8 mouse cellular contexts compared by ENCODE assay signal in genomic region chr7:6330458-6331232, GRCm38 (mm10). TPM values are rescaled to one million over a fixed set of nuclear protein-coding genes. Genes with fewer than 3 reads are reported as not detected.
A peak's percentile ranks its signal among the peaks of the same experiment; 100 is the strongest.
DNase-seq lines count a peak whose midpoint lies in the region; ATAC-seq and TF ChIP-seq lines count a peak whose summit lies in the region.

No protein-coding gene starts in this region.

- peak; percentile 47 for ATAC-seq in cerebellum, adult (ENCODE audit: insufficient number of reproducible peaks, low FRiP score, low TSS enrichment)
- peak; percentile 90 for ATAC-seq in hindbrain, embryonic 13.5 days (ENCODE audit: low FRiP score)
- peak; percentile 75 for ATAC-seq in liver, embryonic 13.5 days (ENCODE audit: low read depth)

- H3K4me3 ChIP-seq in thymus, adult 2 months (ENCODE audit: control insufficient read depth, insufficient read depth, low read length), result peak overlapping the region; percentile 74
- H3K4me3 ChIP-seq in hindbrain, embryonic 13.5 days, result peak overlapping the region; percentile 57
- peak overlapping the region; percentile 68 for H3K4me3 ChIP-seq in liver, embryonic 13.5 days (replicated peaks)

- DNase-seq in cerebellum, postnatal 10 days, result no peak
- DNase-seq in thymus, adult 2 months, result peak; percentile 12
- DNase-seq in thymus, postnatal 10 days (ENCODE audit: low spot score in 2 of 2), result no peak
- no peak for DNase-seq in liver, embryonic 13.5 days
- peak; percentile 57 for DNase-seq in retina, postnatal 1 day
- DNase-seq in adrenal gland, postnatal 10 days, result no peak

- H3K9ac ChIP-seq in hindbrain, embryonic 13.5 days, result peak overlapping the region; percentile 84
- H3K9ac ChIP-seq in liver, embryonic 13.5 days, result peak overlapping the region; percentile 76

- WGBS in thymus, adult 2 months, result 17% methylated on average over 23 of the region's 23 CpGs
- 18% methylated on average over 23 of the region's 23 CpGs for WGBS in hindbrain, embryonic 13.5 days
- WGBS in liver, embryonic 13.5 days (ENCODE audit: insufficient replicate concordance), result 15% methylated on average over 23 of the region's 23 CpGs

- peaks cover 4% of the 10 kb centered on the region; the same call in 1 of the 2 replicates for H3K4me1 ChIP-seq in thymus, adult 2 months (replicated peaks; ENCODE audit: control insufficient read depth, insufficient read depth, low read length)
- peaks cover 12% of the 10 kb centered on the region for H3K4me1 ChIP-seq in hindbrain, embryonic 13.5 days (replicated peaks)
- peaks cover 14% of the 10 kb centered on the region for H3K4me1 ChIP-seq in liver, embryonic 13.5 days (replicated peaks)

- no peaks in the 10 kb centered on the region for H3K36me3 ChIP-seq in thymus, adult 2 months (ENCODE audit: control insufficient read depth, insufficient read depth, low read length)
- H3K36me3 ChIP-seq in hindbrain, embryonic 13.5 days, result peaks cover 19% of the 10 kb centered on the region; the same call in 1 of the 2 replicates
- no peaks in the 10 kb centered on the region for H3K36me3 ChIP-seq in liver, embryonic 13.5 days

- no peak overlapping the region for H3K27ac ChIP-seq in thymus, adult 2 months (ENCODE audit: control insufficient read depth, insufficient read depth, low read length)
- peak overlapping the region; percentile 91 for H3K27ac ChIP-seq in hindbrain, embryonic 13.5 days
- peak overlapping the region; percentile 60; the same call in 1 of the 2 replicates for H3K27ac ChIP-seq in liver, embryonic 13.5 days

- no peaks in the 10 kb centered on the region for H3K9me3 ChIP-seq in hindbrain, embryonic 13.5 days
- H3K9me3 ChIP-seq in liver, embryonic 13.5 days (replicated peaks), result no peaks in the 10 kb centered on the region

- TF ChIP-seq POLR2A in thymus, adult 2 months (IDR thresholded peaks at IDR 0.05; ENCODE audit: control insufficient read depth, extremely low read depth, insufficient read depth, low read length, poor library complexity), result no peak

- H3K27me3 ChIP-seq in thymus, adult 2 months (ENCODE audit: control insufficient read depth, insufficient read depth, low read length), result no peaks in the 10 kb centered on the region
- H3K27me3 ChIP-seq in hindbrain, embryonic 13.5 days, result no peaks in the 10 kb centered on the region
- no peaks in the 10 kb centered on the region for H3K27me3 ChIP-seq in liver, embryonic 13.5 days

- peak overlapping the region; percentile 67 for H3K4me2 ChIP-seq in hindbrain, embryonic 13.5 days
- peak overlapping the region; percentile 79 for H3K4me2 ChIP-seq in liver, embryonic 13.5 days

- no peak for TF ChIP-seq CTCF in thymus, adult 2 months (IDR thresholded peaks at IDR 0.05; ENCODE audit: borderline replicate concordance, control insufficient read depth, extremely low read depth, insufficient read depth, low read length, poor library complexity)

RNA-seq across cellular contexts. Expression of gene Zfp583, which starts 0.4 kb away (rescaled TPM):
- polyA plus RNA-seq in thymus, adult 2 months (2012; rRNA removed), result 0.82 and 0.99 TPM in 2 replicates
- 13.0 and 15.7 TPM in 2 replicates for polyA plus RNA-seq in hindbrain, embryonic 13.5 days (2015; fragmentation: Nextera tagmentation; extraction: Ambion mirVana)
- 1.1 and 1.3 TPM in 2 replicates for polyA plus RNA-seq in liver, embryonic 13.5 days (2015; fragmentation: Nextera tagmentation; extraction: Ambion mirVana)
- total RNA-seq in adrenal gland, postnatal 10 days (2021), result 1 to 10 TPM; 2.7 to 3.1 TPM

RNA-seq across cellular contexts. Expression of gene Gm3854, which starts 12.9 kb away (rescaled TPM):
- 0.18 and 0.22 TPM in 2 replicates for polyA plus RNA-seq in thymus, adult 2 months (2012; rRNA removed)
- polyA plus RNA-seq in hindbrain, embryonic 13.5 days (2015; fragmentation: Nextera tagmentation; extraction: Ambion mirVana), result 6.7 and 9.0 TPM in 2 replicates
- polyA plus RNA-seq in liver, embryonic 13.5 days (2015; fragmentation: Nextera tagmentation; extraction: Ambion mirVana), result 0.32 and 0.39 TPM in 2 replicates
- under 1 TPM; 0.87 to 0.91 TPM for total RNA-seq in adrenal gland, postnatal 10 days (2021)

RNA-seq across cellular contexts. Expression of gene Zfp78, which starts 32.4 kb away (rescaled TPM):
- 0.50 and 0.53 TPM in 2 replicates for polyA plus RNA-seq in thymus, adult 2 months (2012; rRNA removed)
- polyA plus RNA-seq in hindbrain, embryonic 13.5 days (2015; fragmentation: Nextera tagmentation; extraction: Ambion mirVana), result 3.6 and 4.2 TPM in 2 replicates
- 0.88 and 0.97 TPM in 2 replicates for polyA plus RNA-seq in liver, embryonic 13.5 days (2015; fragmentation: Nextera tagmentation; extraction: Ambion mirVana)
- total RNA-seq in adrenal gland, postnatal 10 days (2021), result 1 to 10 TPM; 1.1 to 2.6 TPM

RNA-seq across cellular contexts. Expression of gene Zfp667, which starts 44.3 kb away (rescaled TPM):
- polyA plus RNA-seq in thymus, adult 2 months (2012; rRNA removed), result 2.4 and 2.9 TPM in 2 replicates
- polyA plus RNA-seq in hindbrain, embryonic 13.5 days (2015; fragmentation: Nextera tagmentation; extraction: Ambion mirVana), result 20.2 and 22.7 TPM in 2 replicates
- 7.1 and 7.6 TPM in 2 replicates for polyA plus RNA-seq in liver, embryonic 13.5 days (2015; fragmentation: Nextera tagmentation; extraction: Ambion mirVana)
- total RNA-seq in adrenal gland, postnatal 10 days (2021), result 1 to 10 TPM; 6.4 to 7.8 TPM

RNA-seq across cellular contexts. Expression of gene Zfp28, which starts 52.5 kb away (rescaled TPM):
- 1.4 and 2.4 TPM in 2 replicates for polyA plus RNA-seq in thymus, adult 2 months (2012; rRNA removed)
- polyA plus RNA-seq in hindbrain, embryonic 13.5 days (2015; fragmentation: Nextera tagmentation; extraction: Ambion mirVana), result 16.2 and 17.0 TPM in 2 replicates
- 1.3 and 1.6 TPM in 2 replicates for polyA plus RNA-seq in liver, embryonic 13.5 days (2015; fragmentation: Nextera tagmentation; extraction: Ambion mirVana)
- total RNA-seq in adrenal gland, postnatal 10 days (2021), result 1 to 10 TPM; 3.9 to 8.9 TPM

Comparison
In these comparisons a context has a peak if more than half of its experiments do, and no peak if none do; other contexts are left out.
1. DNase-seq: peak in thymus, adult 2 months (single experiment) and retina, postnatal 1 day (single experiment); none in cerebellum, postnatal 10 days (0 of 2), thymus, postnatal 10 days (0 of 2), liver, embryonic 13.5 days (single experiment) and adrenal gland, postnatal 10 days (single experiment).
2. Peak in every context shown above with its lines, with median percentiles within 50 percentile points of each other: ATAC-seq and H3K4me3 ChIP-seq.